Mouse (Mus musculus): ENCODE measurements around the gene Ctsz. TPM values are rescaled to one million over a fixed set of nuclear protein-coding genes. Genes with fewer than 3 reads are reported as not detected.
A peak's percentile ranks its signal among the peaks of the same experiment; 100 is the strongest.

Ctsz gene
- polyA plus RNA-seq, 1 experiment from 2014 or later: 80.8 TPM

- H3K4me1 ChIP-seq (replicated peaks): peaks cover 26% of the 10 kb centered on the region
- peaks cover 29% of the 10 kb centered on the region for H3K36me3 ChIP-seq
- no peaks in the 10 kb centered on the region for H3K9me3 ChIP-seq
- no peak overlapping the region for H3K9ac ChIP-seq
- no peaks in the 10 kb centered on the region for H3K27me3 ChIP-seq
- H3K27ac ChIP-seq: no peak overlapping the region
- no peak for ATAC-seq (ENCODE audit: low FRiP score)
- H3K4me2 ChIP-seq: no peak overlapping the region
- H3K4me3 ChIP-seq: no peak overlapping the region
- 64% methylated on average over 2 of the region's 2 CpGs for WGBS
Observed at GRCm38 (mm10) chr2:174459365-174459764, 20.5 kb upstream of the Ctsz start.

DNA sequence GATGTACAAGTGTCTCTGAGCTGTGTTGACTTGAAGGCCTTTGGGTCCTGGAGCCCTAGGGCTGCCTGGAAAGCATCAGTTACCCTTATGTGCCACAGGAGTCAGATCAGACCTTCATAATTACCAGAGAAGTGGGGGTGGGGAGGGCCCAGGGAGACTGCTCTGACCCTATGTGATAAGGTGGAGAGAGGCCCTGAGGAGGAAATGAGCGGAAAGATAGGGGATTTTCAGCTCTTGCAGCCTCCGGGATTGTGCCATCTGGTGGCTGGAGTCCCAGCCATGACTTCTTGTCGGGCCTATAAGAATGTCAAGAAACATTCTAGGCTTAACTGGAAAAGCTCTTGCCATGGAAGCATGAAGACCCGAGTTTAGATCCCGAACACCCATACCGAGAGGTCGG is 14.8 kb upstream of the Ctsz start:
- Histone ChIP-seq H3K27ac (no peak overlapping the region), H3K4me1 (replicated peaks) (peaks cover 6% of the 10 kb centered on the region), H3K27me3 (no peaks in the 10 kb centered on the region), H3K4me3 (no peak overlapping the region), H3K36me3 (no peaks in the 10 kb centered on the region), H3K4me2 (no peak overlapping the region), H3K9me3 (no peaks in the 10 kb centered on the region), H3K9ac (no peak overlapping the region)
- no peak for ATAC-seq (ENCODE audit: low FRiP score)
- 83% methylated on average over 7 of the region's 7 CpGs for WGBS

DNA sequence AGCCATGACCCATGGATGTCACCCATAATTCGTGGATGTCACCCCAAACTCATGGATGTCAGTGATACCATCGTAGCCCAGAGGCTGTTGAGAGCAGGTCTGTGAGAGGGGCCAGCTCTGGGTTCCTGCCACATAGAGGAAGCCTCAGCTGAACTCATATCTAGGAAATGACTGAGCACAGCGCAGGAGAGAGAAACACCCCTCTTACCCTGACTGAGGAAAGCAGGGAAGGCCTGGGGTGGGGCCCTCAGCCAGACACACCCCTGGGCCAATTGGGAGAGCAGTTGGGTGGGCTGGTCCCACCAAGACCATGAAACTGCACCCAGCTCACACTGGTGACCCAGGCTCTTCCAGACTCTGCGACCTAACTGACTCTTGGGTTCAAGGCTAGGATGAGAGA is 11.5 kb upstream of the Ctsz start, which contains the start of gene Tubb1:
Gene Tubb1 (plus strand): TSS at position 343 of the 400 bp plus-strand sequence.
- WGBS: 81% methylated on average over 4 of the region's 4 CpGs
- Histone ChIP-seq H3K9me3 (no peaks in the 10 kb centered on the region), H3K4me3 (no peak within 1 kb of the TSS), H3K4me2 (no peak within 1 kb of the TSS), H3K36me3 (no peaks in the 10 kb centered on the region), H3K4me1 (replicated peaks) (no peaks in the 10 kb centered on the region), H3K9ac (no peak within 1 kb of the TSS), H3K27me3 (no peaks in the 10 kb centered on the region), H3K27ac (no peak within 1 kb of the TSS)
- no peak for ATAC-seq (ENCODE audit: low FRiP score)

DNA sequence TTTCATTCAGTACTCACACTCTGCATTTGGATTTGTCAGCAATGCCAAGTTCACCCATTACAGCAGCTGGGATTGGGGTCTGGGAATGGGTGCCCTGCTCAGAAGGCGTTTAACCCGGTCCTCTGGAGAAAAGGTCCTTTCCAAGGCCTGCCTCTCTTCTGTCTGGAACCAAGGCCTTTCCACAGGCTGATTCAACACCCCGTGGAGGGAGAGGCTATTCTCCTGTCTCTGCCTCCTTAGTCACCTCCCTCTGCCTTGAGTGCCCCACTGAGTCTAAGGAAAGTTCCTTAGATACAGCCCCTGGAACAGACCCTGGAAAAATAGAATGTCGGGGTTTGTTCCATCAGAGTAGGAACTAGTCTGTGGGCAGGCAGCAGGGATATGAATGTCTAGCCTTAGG is 9.6 kb upstream of the Ctsz start:
- Histone ChIP-seq H3K9ac (no peak overlapping the region), H3K9me3 (no peaks in the 10 kb centered on the region), H3K36me3 (no peaks in the 10 kb centered on the region), H3K4me2 (no peak overlapping the region), H3K27me3 (no peaks in the 10 kb centered on the region), H3K4me1 (replicated peaks) (no peaks in the 10 kb centered on the region), H3K4me3 (no peak overlapping the region), H3K27ac (no peak overlapping the region)
- no peak for ATAC-seq (ENCODE audit: low FRiP score)
- WGBS: 84% methylated on average over 4 of the region's 4 CpGs

- H3K4me1 ChIP-seq (replicated peaks): no peaks in the 10 kb centered on the region
- no peak overlapping the region for H3K27ac ChIP-seq
- H3K4me2 ChIP-seq: no peak overlapping the region
- no peaks in the 10 kb centered on the region for H3K27me3 ChIP-seq
- H3K9me3 ChIP-seq: no peaks in the 10 kb centered on the region
- H3K9ac ChIP-seq: no peak overlapping the region
- ATAC-seq (ENCODE audit: low FRiP score): no peak
- H3K4me3 ChIP-seq: no peak overlapping the region
- 70% methylated on average over 8 of the region's 8 CpGs for WGBS
- H3K36me3 ChIP-seq: no peaks in the 10 kb centered on the region
Observed at GRCm38 (mm10) chr2:174446905-174447304, 8.1 kb upstream of the Ctsz start.

- Histone ChIP-seq H3K9ac (no peak overlapping the region), H3K4me1 (replicated peaks) (no peaks in the 10 kb centered on the region), H3K27ac (no peak overlapping the region), H3K4me2 (no peak overlapping the region), H3K4me3 (no peak overlapping the region), H3K9me3 (no peaks in the 10 kb centered on the region), H3K27me3 (no peaks in the 10 kb centered on the region), H3K36me3 (no peaks in the 10 kb centered on the region)
- 58% methylated on average over 7 of the region's 7 CpGs for WGBS
- ATAC-seq (ENCODE audit: low FRiP score): no peak
Observed at GRCm38 (mm10) chr2:174446492-174446891, 7.7 kb upstream of the Ctsz start.

DNA sequence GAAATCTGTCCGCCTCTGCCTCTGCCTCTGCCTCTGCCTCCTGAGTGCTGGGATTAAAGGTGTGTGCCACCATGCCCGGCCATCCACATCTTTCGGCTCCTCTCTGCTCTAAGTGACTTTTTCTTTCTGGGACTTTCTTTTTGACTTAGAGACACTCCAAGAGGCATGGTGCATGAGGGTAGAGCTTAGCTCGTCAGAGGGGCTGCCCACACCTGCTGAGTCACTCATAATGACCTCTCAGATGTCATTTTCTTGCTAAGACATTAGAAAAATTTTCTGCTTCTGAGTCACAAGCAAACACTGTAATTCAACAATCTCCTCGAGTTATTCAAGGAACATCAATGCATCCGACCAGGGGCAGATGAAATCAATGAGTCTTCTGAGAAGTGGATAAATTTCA is 6.2 kb upstream of the Ctsz start:
- Histone ChIP-seq H3K4me1 (replicated peaks) (no peaks in the 10 kb centered on the region), H3K4me2 (no peak overlapping the region), H3K4me3 (no peak overlapping the region), H3K9ac (no peak overlapping the region), H3K9me3 (no peaks in the 10 kb centered on the region), H3K27ac (no peak overlapping the region), H3K27me3 (no peaks in the 10 kb centered on the region), H3K36me3 (no peaks in the 10 kb centered on the region)
- ATAC-seq (ENCODE audit: low FRiP score): no peak
- 89% methylated on average over 6 of the region's 6 CpGs for WGBS

DNA sequence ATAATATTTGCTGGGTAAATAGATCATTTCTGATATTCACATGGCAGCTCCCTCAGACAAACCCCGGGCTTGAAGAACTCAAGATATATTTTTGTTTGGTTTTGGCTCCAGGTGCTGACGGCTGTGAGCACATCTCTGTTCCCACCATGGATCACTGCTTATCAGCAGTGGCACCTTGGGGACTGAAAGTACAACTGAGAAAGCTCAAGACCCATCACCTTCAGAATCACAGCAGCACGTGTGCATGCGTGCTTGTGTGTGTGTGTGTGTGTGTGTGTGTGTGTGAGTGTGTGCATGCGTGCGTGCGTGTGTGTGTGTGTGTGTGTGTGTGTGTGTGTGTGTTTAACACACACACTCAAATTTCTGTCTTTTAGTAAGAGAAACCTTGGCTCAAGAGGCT is 5.5 kb upstream of the Ctsz start:
- H3K36me3 ChIP-seq: no peaks in the 10 kb centered on the region
- no peak overlapping the region for H3K9ac ChIP-seq
- H3K27ac ChIP-seq: no peak overlapping the region
- ATAC-seq (ENCODE audit: low FRiP score): no peak
- H3K27me3 ChIP-seq: no peaks in the 10 kb centered on the region
- 86% methylated on average over 7 of the region's 7 CpGs for WGBS
- no peak overlapping the region for H3K4me2 ChIP-seq
- H3K4me3 ChIP-seq: no peak overlapping the region
- H3K4me1 ChIP-seq (replicated peaks): peaks cover 4% of the 10 kb centered on the region; the same call in 1 of the 2 replicates
- no peaks in the 10 kb centered on the region for H3K9me3 ChIP-seq

- no peaks in the 10 kb centered on the region for H3K9me3 ChIP-seq
- H3K4me1 ChIP-seq (replicated peaks): peaks cover 17% of the 10 kb centered on the region
- H3K36me3 ChIP-seq: no peaks in the 10 kb centered on the region
- no peak for ATAC-seq (ENCODE audit: low FRiP score)
- 45% methylated on average over 2 of the region's 2 CpGs for WGBS
- no peak overlapping the region for H3K27ac ChIP-seq
- H3K27me3 ChIP-seq: no peaks in the 10 kb centered on the region
- H3K9ac ChIP-seq: no peak overlapping the region
- H3K4me2 ChIP-seq: no peak overlapping the region
- H3K4me3 ChIP-seq: no peak overlapping the region
Observed at GRCm38 (mm10) chr2:174443046-174443445, 4.2 kb upstream of the Ctsz start.

DNA sequence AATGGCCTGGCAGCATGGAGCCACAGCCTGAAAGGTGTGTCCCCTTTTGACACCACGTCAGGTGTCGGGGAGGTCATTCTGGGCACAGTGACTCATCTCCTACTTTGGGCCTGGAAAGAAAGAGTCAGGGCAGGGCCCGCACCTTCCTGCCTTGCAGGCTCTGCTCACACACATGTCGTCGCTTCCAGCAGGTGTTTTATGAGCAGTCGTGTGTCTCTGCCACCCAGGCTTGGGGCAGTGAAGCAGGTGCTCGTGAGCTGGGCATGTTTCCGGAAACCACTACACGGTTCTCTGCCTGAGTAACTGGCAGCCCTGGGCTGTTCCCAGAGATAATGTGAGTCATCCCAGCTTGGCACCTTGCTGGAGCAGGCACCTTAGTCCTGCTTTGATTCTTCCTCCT is 3.6 kb upstream of the Ctsz start:
- WGBS: 81% methylated on average over 9 of the region's 9 CpGs
- no peaks in the 10 kb centered on the region for H3K36me3 ChIP-seq
- peaks cover 23% of the 10 kb centered on the region for H3K4me1 ChIP-seq (replicated peaks)
- H3K4me3 ChIP-seq: no peak overlapping the region
- no peak overlapping the region for H3K27ac ChIP-seq
- no peak for ATAC-seq (ENCODE audit: low FRiP score)
- H3K27me3 ChIP-seq: no peaks in the 10 kb centered on the region
- H3K9me3 ChIP-seq: no peaks in the 10 kb centered on the region
- H3K9ac ChIP-seq: no peak overlapping the region
- no peak overlapping the region for H3K4me2 ChIP-seq

DNA sequence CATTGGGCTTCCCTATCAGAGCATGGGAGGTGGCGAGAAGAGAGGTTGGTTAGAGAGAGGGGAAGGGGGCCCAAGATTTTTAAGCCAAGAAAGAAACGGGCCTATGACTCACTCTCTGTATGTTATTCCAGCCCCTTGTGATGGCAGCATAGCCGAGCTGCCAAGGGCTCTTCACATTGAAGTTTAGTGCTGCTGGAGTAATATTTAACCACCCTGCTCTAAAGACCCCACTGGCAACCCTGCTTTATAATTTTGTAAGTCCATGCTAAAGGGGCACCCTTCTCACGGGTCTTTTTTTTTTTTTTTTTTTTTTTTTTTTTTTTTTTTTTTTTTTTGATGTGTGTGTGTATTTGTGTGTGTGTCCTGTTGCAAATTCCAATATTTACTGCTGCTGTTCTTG is 3.1 kb upstream of the Ctsz start:
- no peak for ATAC-seq (ENCODE audit: low FRiP score)
- H3K27me3 ChIP-seq: no peaks in the 10 kb centered on the region
- no peak overlapping the region for H3K27ac ChIP-seq
- H3K4me2 ChIP-seq: no peak overlapping the region
- peaks cover 23% of the 10 kb centered on the region for H3K4me1 ChIP-seq (replicated peaks)
- H3K4me3 ChIP-seq: no peak overlapping the region
- H3K9ac ChIP-seq: no peak overlapping the region
- WGBS: 72% methylated on average over 4 of the region's 4 CpGs
- H3K9me3 ChIP-seq: no peaks in the 10 kb centered on the region
- H3K36me3 ChIP-seq: no peaks in the 10 kb centered on the region

GRCm38 (mm10) chr2:174439961-174440360 is 1.1 kb upstream of the Ctsz start:
- Histone ChIP-seq H3K27me3 (no peaks in the 10 kb centered on the region), H3K9ac (no peak overlapping the region), H3K4me2 (no peak overlapping the region), H3K4me3 (no peak overlapping the region), H3K9me3 (no peaks in the 10 kb centered on the region), H3K27ac (no peak overlapping the region), H3K4me1 (replicated peaks) (peaks cover 23% of the 10 kb centered on the region), H3K36me3 (no peaks in the 10 kb centered on the region)
- no peak for ATAC-seq (ENCODE audit: low FRiP score)
- 81% methylated on average over 9 of the region's 9 CpGs for WGBS

GRCm38 (mm10) chr2:174439450-174439838 is 605 bp upstream of the Ctsz start:
- Histone ChIP-seq H3K9ac (peak overlapping the region; percentile 73; the same call in 1 of the 2 replicates), H3K36me3 (no peaks in the 10 kb centered on the region), H3K4me2 (peak overlapping the region; percentile 73), H3K9me3 (no peaks in the 10 kb centered on the region), H3K27me3 (no peaks in the 10 kb centered on the region), H3K27ac (no peak overlapping the region), H3K4me3 (peak overlapping the region; percentile 53; the same call in 1 of the 2 replicates), H3K4me1 (replicated peaks) (peaks cover 23% of the 10 kb centered on the region)
- whole genome bisulfite sequencing: 52% methylated on average over 5 of the region's 5 CpGs
- no peak for ATAC-seq (ENCODE audit: low FRiP score)
